Mouse (Mus musculus) fibroblast of lung, adult 2 months (primary cell): ENCODE results near the gene Luc7l.
"Not testable (repeated sequence)": the region's sequence is repeated elsewhere in the genome, so short reads cannot be mapped to it uniquely, and the experiment has no call there.

Experiments used
- DNase-seq: peaks from one replicate; pipeline ENCODE4 v3.0.0-alpha.2; 2011; ENCODE audit warnings: low read depth

The Luc7l gene

GRCm38 (mm10) chr17:26253399-26253798 lies 703 bp downstream of the Luc7l start:
- DNase-seq, result no peak

GRCm38 (mm10) chr17:26255313-26255712 lies 2.6 kb downstream of the Luc7l start:
- no peak for DNase-seq

- no peak for DNase-seq
Measured at GRCm38 (mm10) chr17:26261826-26262225, 9.1 kb downstream of the Luc7l start.

- DNase-seq, result no peak
Measured at GRCm38 (mm10) chr17:26262384-26262783, 9.7 kb downstream of the Luc7l start.

GRCm38 (mm10) chr17:26268851-26269250 lies 16.2 kb downstream of the Luc7l start:
- no peak for DNase-seq

- DNase-seq, result not testable (repeated sequence)
Measured at GRCm38 (mm10) chr17:26269577-26269976, 16.9 kb downstream of the Luc7l start.

- DNase-seq, result no peak
Measured at GRCm38 (mm10) chr17:26272586-26272985, 19.9 kb downstream of the Luc7l start.

GRCm38 (mm10) chr17:26275933-26276332 lies 23.2 kb downstream of the Luc7l start:
- DNase-seq, result no peak

GRCm38 (mm10) chr17:26276711-26277110 lies 24.0 kb downstream of the Luc7l start:
- DNase-seq, result no peak

- DNase-seq, result no peak
Measured at GRCm38 (mm10) chr17:26286199-26286955, 33.7 kb downstream of the Luc7l start.

- no peak for DNase-seq
Measured at GRCm38 (mm10) chr17:26289475-26289874, 36.8 kb downstream of the Luc7l start.

- not testable (repeated sequence) for DNase-seq
Measured at GRCm38 (mm10) chr17:26298318-26298717, 45.6 kb downstream of the Luc7l start.

- DNase-seq, result peak; percentile 69
Measured at GRCm38 (mm10) chr17:26314291-26314690, 61.6 kb downstream of the Luc7l start.

GRCm38 (mm10) chr17:26315474-26315873 lies 62.8 kb downstream of the Luc7l start:
- no peak for DNase-seq

- DNase-seq, result no peak
Measured at GRCm38 (mm10) chr17:26318441-26318840, 65.7 kb downstream of the Luc7l start.
